Mouse (Mus musculus) midbrain, embryonic 12.5 days (tissue): ENCODE results near the gene Parvb. TPM values are rescaled to one million over a fixed set of nuclear protein-coding genes. Genes with fewer than 3 reads are reported as not detected.

Source experiments
- ATAC-seq: fragments of 200-750 bp; cut with Nextera tagmentation; 2 replicates; pipeline ENCODE4 v1.8.0; 2017; ENCODE audit warnings: low read depth, moderate TSS enrichment, moderate library complexity; ENCODE audit not compliant: low FRiP score
- H3K27ac ChIP-seq: fragments of 300-500 bp; sonication (generic); replicated peaks from 2 replicates; pipeline ENCODE4 v1.5.1; 2016; ENCODE audit warnings: mild to moderate bottlenecking
- H3K27me3 ChIP-seq: fragments of 300-500 bp; sonication (generic); 2 replicates; pipeline ENCODE4 v1.6.1; 2016; ENCODE audit warnings: mild to moderate bottlenecking
- H3K36me3 ChIP-seq: fragments of 300-500 bp; sonication (generic); 2 replicates; pipeline ENCODE4 v1.6.1; 2016
- H3K4me1 ChIP-seq: fragments of 300-500 bp; sonication (generic); 2 replicates; pipeline ENCODE4 v1.6.1; 2016
- H3K4me2 ChIP-seq: fragments of 300-500 bp; sonication (generic); replicated peaks from 2 replicates; pipeline ENCODE4 v1.6.1; 2016; ENCODE audit warnings: mild to moderate bottlenecking, moderate library complexity
- H3K4me3 ChIP-seq: fragments of 300-500 bp; sonication (generic); 2 replicates; pipeline ENCODE4 v1.5.1; 2016; ENCODE audit warnings: mild to moderate bottlenecking
- H3K9ac ChIP-seq: fragments of 300-500 bp; sonication (generic); replicated peaks from 2 replicates; pipeline ENCODE4 v1.6.1; 2016; ENCODE audit warnings: mild to moderate bottlenecking, moderate library complexity
- H3K9me3 ChIP-seq: fragments of 300-500 bp; sonication (generic); 2 replicates; pipeline ENCODE4 v1.6.1; 2016; ENCODE audit warnings: mild to moderate bottlenecking
- WGBS: fragments of 180-500 bp; shearing (Covaris S2); methylation state at CpG from one replicate; pipeline ENCODE4 v1.1.7; 2016; 5-methylcytosine and 5-hydroxymethylcytosine counted together
- polyA plus RNA-seq: library from polyadenylated mRNA; unstranded; fragments of >200 nt; fragmentation: Nextera tagmentation; extraction: Ambion mirVana; gene quantifications from 2 replicates; pipeline ENCODE4 v1.2.1, GENCODE M21; 2016

Gene Parvb
- polyA plus RNA-seq, 1 experiment from 2014 or later, result 6.5 TPM

DNA sequence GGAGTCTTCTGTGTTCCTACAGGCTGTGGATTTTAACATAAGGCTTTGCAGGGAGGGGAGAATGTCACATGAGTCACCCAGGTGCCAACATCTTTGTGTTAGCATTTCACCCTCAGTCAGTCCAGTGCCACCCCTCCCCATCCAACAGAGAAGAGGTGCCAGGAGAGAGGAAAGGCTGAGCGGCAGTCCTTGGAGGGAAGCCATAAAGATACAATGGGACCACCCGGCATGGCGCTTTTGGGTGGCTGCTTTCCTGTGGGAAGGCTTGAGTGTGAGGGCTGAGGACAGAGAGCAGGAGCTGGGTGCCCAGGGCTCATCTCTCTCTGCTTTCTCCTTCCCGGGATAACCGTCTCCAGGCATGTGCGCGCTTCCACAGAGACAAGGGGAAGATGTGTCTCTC lies 13.3 kb downstream of the Parvb start:
- peaks cover 4% of the 10 kb centered on the region; the same call in 1 of the 2 replicates for H3K9me3 ChIP-seq
- peak overlapping the region; percentile 5; the same call in 1 of the 2 replicates for H3K27ac ChIP-seq
- no peak for ATAC-seq
- H3K36me3 ChIP-seq, result no peaks in the 10 kb centered on the region
- H3K9ac ChIP-seq, result no peak overlapping the region
- H3K4me1 ChIP-seq, result peaks cover 6% of the 10 kb centered on the region
- WGBS, result 83% methylated on average over 7 of the region's 7 CpGs
- H3K27me3 ChIP-seq, result no peaks in the 10 kb centered on the region
- no peak overlapping the region for H3K4me3 ChIP-seq
- no peak overlapping the region for H3K4me2 ChIP-seq

GRCm38 (mm10) chr15:84246195-84246594 lies 14.4 kb downstream of the Parvb start:
- Histone ChIP-seq H3K9ac (no peak overlapping the region), H3K4me2 (no peak overlapping the region), H3K4me3 (no peak overlapping the region), H3K27ac (no peak overlapping the region), H3K36me3 (no peaks in the 10 kb centered on the region), H3K9me3 (peaks cover 4% of the 10 kb centered on the region; the same call in 1 of the 2 replicates), H3K27me3 (no peaks in the 10 kb centered on the region), H3K4me1 (peaks cover 8% of the 10 kb centered on the region)
- ATAC-seq, result no peak
- 94% methylated on average over 6 of the region's 6 CpGs for WGBS

- no peak for ATAC-seq
Measured at GRCm38 (mm10) chr15:84247309-84247708, 15.5 kb downstream of the Parvb start.

DNA sequence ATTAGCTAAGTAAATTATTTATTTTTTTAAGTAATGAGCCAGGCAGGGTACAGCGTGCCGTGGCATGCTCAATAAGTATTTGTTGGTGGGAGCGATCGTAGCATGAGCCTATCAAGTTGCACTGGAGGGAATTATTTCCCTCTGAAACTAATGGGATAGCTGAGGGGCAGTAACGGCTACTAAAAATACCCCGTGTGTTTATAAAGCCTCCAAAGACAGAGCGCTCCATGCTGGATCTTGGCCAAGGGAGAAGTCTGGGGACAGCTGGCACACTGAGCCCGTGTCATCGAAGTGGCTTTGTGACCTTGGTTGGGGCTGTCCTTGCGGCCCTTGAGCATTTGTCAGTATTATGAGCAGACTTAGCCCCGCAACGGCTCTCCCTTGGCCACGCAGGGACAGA lies 19.4 kb downstream of the Parvb start:
- H3K27me3 ChIP-seq, result peaks cover 15% of the 10 kb centered on the region
- H3K9ac ChIP-seq, result no peak overlapping the region
- no peak overlapping the region for H3K4me3 ChIP-seq
- H3K4me2 ChIP-seq, result no peak overlapping the region
- WGBS, result 62% methylated on average over 13 of the region's 13 CpGs
- no peaks in the 10 kb centered on the region for H3K36me3 ChIP-seq
- no peak for ATAC-seq
- H3K27ac ChIP-seq, result no peak overlapping the region
- peaks cover 14% of the 10 kb centered on the region for H3K4me1 ChIP-seq
- H3K9me3 ChIP-seq, result peaks cover 4% of the 10 kb centered on the region; the same call in 1 of the 2 replicates

More at GRCm38 (mm10) chr15:84247309-84247708, 15.5 kb downstream of the Parvb start:
- no peaks in the 10 kb centered on the region for H3K36me3 ChIP-seq
- H3K4me3 ChIP-seq, result no peak overlapping the region
- H3K9ac ChIP-seq, result no peak overlapping the region
- 89% methylated on average over 3 of the region's 3 CpGs for WGBS
- H3K27me3 ChIP-seq, result no peaks in the 10 kb centered on the region
- H3K4me1 ChIP-seq, result peaks cover 11% of the 10 kb centered on the region
- 0 out of 2 replicates have a peak overlapping the region, but pooled peaks have one; percentile 8 for H3K27ac ChIP-seq
- no peak overlapping the region for H3K4me2 ChIP-seq
- H3K9me3 ChIP-seq, result peaks cover 4% of the 10 kb centered on the region; the same call in 1 of the 2 replicates

- no peak overlapping the region for H3K4me3 ChIP-seq
- no peak for ATAC-seq
- no peaks in the 10 kb centered on the region for H3K36me3 ChIP-seq
- WGBS, result 92% methylated on average over 7 of the region's 7 CpGs
- peaks cover 20% of the 10 kb centered on the region for H3K4me1 ChIP-seq
- no peaks in the 10 kb centered on the region for H3K9me3 ChIP-seq
- H3K27me3 ChIP-seq, result peaks cover 26% of the 10 kb centered on the region
- no peak overlapping the region for H3K4me2 ChIP-seq
- H3K27ac ChIP-seq, result no peak overlapping the region
- H3K9ac ChIP-seq, result no peak overlapping the region
Measured at GRCm38 (mm10) chr15:84252645-84253044, 20.8 kb downstream of the Parvb start.

- Histone ChIP-seq H3K9ac (no peak overlapping the region), H3K4me1 (peaks cover 20% of the 10 kb centered on the region), H3K27ac (no peak overlapping the region), H3K27me3 (peaks cover 36% of the 10 kb centered on the region), H3K36me3 (no peaks in the 10 kb centered on the region), H3K4me2 (no peak overlapping the region), H3K9me3 (no peaks in the 10 kb centered on the region), H3K4me3 (no peak overlapping the region)
- ATAC-seq, result no peak
- WGBS, result 68% methylated on average over 11 of the region's 11 CpGs
Measured at GRCm38 (mm10) chr15:84253757-84254156, 21.9 kb downstream of the Parvb start.

DNA sequence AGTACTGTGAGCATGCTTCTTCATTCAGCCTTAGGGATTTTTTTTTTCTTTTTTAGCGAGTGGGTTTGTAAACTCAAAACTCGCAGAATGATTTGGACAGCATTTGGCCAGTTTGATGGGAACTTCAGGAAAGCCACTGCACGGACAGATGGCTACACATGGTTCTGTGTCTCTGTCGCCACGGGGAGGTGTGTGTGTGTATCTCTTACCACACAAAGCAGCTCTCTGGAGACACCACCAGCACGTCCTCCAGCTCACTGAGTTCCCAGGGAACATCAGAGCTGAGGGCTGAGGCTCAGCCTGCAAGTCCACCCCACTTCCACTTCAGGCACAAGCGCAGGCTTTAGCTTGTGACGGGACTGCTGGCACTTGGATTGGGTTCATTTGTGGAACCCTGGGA lies 22.5 kb downstream of the Parvb start:
- no peak overlapping the region for H3K4me3 ChIP-seq
- no peak overlapping the region for H3K9ac ChIP-seq
- 72% methylated on average over 8 of the region's 8 CpGs for WGBS
- peaks cover 20% of the 10 kb centered on the region for H3K4me1 ChIP-seq
- H3K9me3 ChIP-seq, result no peaks in the 10 kb centered on the region
- no peak overlapping the region for H3K27ac ChIP-seq
- ATAC-seq, result no peak
- peaks cover 42% of the 10 kb centered on the region for H3K27me3 ChIP-seq
- no peaks in the 10 kb centered on the region for H3K36me3 ChIP-seq
- H3K4me2 ChIP-seq, result no peak overlapping the region

DNA sequence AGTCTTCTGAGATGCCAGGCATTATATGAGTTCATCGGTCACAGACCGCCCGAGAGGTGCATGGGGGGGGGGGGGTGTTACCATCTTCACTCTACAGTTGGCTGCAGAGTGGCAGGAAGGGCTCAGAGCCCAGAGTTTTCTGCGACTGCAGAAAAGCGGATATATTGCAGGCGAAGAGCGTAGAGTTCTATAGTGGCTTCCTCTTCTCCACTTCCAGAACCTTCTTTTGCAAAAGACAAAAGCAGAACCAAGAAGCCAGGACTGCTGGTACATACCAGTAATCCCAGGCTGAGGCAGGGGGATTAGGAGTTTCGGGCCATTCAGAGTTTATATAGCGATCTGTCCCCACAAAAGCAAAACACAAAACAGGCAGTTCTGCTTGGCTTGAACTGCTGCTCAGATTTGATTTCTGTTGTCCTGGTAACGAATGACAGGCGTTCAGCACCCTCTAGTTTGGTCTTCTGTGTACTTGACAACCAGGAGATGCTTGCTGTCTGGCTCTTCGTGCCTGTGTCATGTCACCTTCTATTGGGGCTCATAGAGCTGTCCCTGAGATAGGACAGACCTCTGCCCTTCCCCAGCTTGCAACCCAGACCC lies 24.5 kb downstream of the Parvb start:
- Histone ChIP-seq H3K27me3 (peaks cover 50% of the 10 kb centered on the region), H3K4me3 (no peak overlapping the region), H3K9me3 (no peaks in the 10 kb centered on the region), H3K4me1 (peaks cover 32% of the 10 kb centered on the region), H3K27ac (no peak overlapping the region), H3K36me3 (no peaks in the 10 kb centered on the region), H3K4me2 (no peak overlapping the region), H3K9ac (no peak overlapping the region)
- 54% methylated on average over 12 of the region's 12 CpGs for WGBS
- ATAC-seq, result no peak

GRCm38 (mm10) chr15:84256864-84257263 lies 25.0 kb downstream of the Parvb start:
- H3K4me1 ChIP-seq, result peaks cover 31% of the 10 kb centered on the region
- no peak overlapping the region for H3K9ac ChIP-seq
- no peaks in the 10 kb centered on the region for H3K9me3 ChIP-seq
- H3K4me3 ChIP-seq, result no peak overlapping the region
- H3K27me3 ChIP-seq, result peaks cover 55% of the 10 kb centered on the region
- no peak for ATAC-seq
- no peak overlapping the region for H3K4me2 ChIP-seq
- no peaks in the 10 kb centered on the region for H3K36me3 ChIP-seq
- WGBS, result 88% methylated on average over 5 of the region's 5 CpGs
- no peak overlapping the region for H3K27ac ChIP-seq

DNA sequence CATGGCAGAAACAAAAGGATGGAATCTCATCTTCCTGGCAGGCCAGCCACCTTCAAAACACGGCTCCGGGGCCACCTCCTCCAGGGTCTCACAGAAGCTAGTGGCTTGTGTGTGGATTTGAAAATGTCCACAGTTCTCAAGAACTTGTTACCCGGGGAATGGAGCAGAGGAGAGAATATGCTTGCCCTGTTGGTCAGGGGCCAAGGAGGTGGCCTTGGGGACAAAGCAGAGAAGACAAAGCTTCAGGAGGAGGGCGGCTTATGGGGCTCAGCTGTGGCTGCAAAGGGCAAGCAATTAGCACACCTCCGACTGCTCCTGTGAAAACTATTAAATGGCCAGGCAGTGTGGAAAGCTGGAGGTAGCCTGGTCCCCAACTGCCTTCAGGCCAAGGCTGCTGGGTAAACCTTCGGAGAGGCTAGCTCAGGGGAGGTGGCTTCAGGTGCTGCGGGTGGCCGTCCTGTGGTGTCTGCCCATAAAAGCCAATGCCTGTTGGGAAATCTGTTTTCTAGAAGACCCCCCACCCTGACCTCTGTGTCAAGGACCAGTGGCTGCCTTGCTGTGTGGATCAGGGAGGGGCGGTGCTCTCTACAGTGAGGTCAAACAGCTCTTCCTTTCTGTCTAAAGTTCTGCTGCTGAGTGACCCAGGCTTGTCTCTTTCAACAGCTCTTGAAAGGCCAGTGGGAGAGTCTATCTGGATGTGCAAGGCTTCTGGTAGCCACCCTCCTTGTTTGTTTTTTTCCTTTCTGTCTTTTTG lies 26.9 kb downstream of the Parvb start:
- no peaks in the 10 kb centered on the region for H3K9me3 ChIP-seq
- peaks cover 65% of the 10 kb centered on the region for H3K27me3 ChIP-seq
- peaks cover 31% of the 10 kb centered on the region for H3K4me1 ChIP-seq
- H3K9ac ChIP-seq, result no peak overlapping the region
- 46% methylated on average over 9 of the region's 9 CpGs for WGBS
- peak overlapping the region; percentile 72 for H3K27ac ChIP-seq
- no peak overlapping the region for H3K4me3 ChIP-seq
- H3K36me3 ChIP-seq, result no peaks in the 10 kb centered on the region
- ATAC-seq, result no peak
- H3K4me2 ChIP-seq, result no peak overlapping the region

- H3K4me1 ChIP-seq, result peaks cover 36% of the 10 kb centered on the region
- peaks cover 59% of the 10 kb centered on the region for H3K27me3 ChIP-seq
- H3K4me2 ChIP-seq, result peak overlapping the region; percentile 41
- ATAC-seq, result peak; percentile 61
- H3K4me3 ChIP-seq, result no peak overlapping the region
- peak overlapping the region; percentile 72 for H3K27ac ChIP-seq
- no peaks in the 10 kb centered on the region for H3K36me3 ChIP-seq
- H3K9ac ChIP-seq, result peak overlapping the region; percentile 15; the same call in 1 of the 2 replicates
- 19% methylated on average over 22 of the region's 22 CpGs for WGBS
- no peaks in the 10 kb centered on the region for H3K9me3 ChIP-seq
Measured at GRCm38 (mm10) chr15:84260123-84260822, 28.4 kb downstream of the Parvb start.

DNA sequence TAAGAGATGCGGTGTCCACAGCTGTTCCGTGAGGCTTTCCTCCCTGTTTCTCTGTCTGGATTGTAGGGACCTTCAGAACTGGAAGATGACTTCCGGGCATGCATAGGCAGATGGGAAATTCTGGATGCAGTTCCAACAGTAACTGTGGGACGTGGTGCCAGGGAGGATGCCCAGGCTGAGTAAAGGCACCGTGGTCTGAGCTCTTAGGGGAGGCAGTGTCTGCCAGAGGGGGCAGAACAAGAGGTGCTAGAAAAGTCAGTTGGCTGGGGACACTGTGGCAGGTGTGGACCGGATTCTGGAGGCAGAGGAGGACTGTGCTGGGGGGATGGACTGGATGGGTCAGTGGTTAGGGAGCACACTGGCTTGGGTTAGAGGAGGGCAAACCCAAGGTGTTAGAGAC lies 30.8 kb downstream of the Parvb start:
- H3K4me1 ChIP-seq, result peaks cover 32% of the 10 kb centered on the region
- WGBS, result 89% methylated on average over 6 of the region's 6 CpGs

More for the DNA sequence above, 30.8 kb downstream of the Parvb start:
- no peak overlapping the region for H3K9ac ChIP-seq
- no peak overlapping the region for H3K4me3 ChIP-seq
- no peaks in the 10 kb centered on the region for H3K9me3 ChIP-seq
- peaks cover 42% of the 10 kb centered on the region for H3K27me3 ChIP-seq
- H3K36me3 ChIP-seq, result no peaks in the 10 kb centered on the region
- H3K27ac ChIP-seq, result no peak overlapping the region
- H3K4me2 ChIP-seq, result no peak overlapping the region
- ATAC-seq, result no peak
